Mouse (Mus musculus) megakaryocyte, embryonic 14.5 days (primary cell): Measurements from ENCODE around the gene Dcp1b.

Source experiments
- FLI1 ChIP-seq: IDR thresholded peaks from 2 replicates; pipeline ENCODE4 v1.6.1; 2012; ENCODE audit warnings: low read length, inconsistent platforms, mixed read lengths
- GATA1 ChIP-seq: IDR thresholded peaks from 3 replicates; pipeline ENCODE4 v1.6.1; 2012; ENCODE audit warnings: mixed read lengths, low read length, inconsistent platforms, borderline replicate concordance

DNA sequence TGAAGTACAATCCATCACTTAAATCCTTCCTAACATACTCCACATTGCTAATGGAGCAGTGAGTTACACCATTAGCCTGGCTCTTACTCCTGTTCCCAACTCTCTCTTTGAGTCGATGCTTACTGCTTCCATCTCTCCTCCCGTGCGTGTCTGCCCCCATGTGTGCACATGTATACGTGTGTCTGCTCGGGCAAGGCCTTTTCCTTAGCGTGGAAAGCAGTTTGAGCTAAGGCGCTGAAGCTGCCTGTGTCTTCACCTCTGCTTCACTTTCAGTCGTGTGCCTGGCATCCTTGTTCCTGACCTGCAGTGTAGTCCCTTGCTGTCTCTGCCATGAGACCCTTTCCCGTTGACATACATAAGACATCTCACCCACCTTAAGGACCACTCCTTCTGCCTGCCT lies 7.2 kb downstream of the Dcp1b start:
- TF ChIP-seq GATA1 = no peak
- TF ChIP-seq FLI1 = no peak
